In genomic region chr12:12940466-12941128, GRCm38 (mm10) we compare ENCODE assay signal across 8 mouse cellular contexts. TPM values are rescaled to one million over a fixed set of nuclear protein-coding genes. Genes with fewer than 3 reads are reported as not detected.
DNase-seq lines count a peak whose midpoint lies in the region; ATAC-seq lines count a peak whose summit lies in the region.

No protein-coding gene starts in this region.

- WGBS in forebrain, embryonic 14.5 days: 0% methylated on average over 13 of the region's 13 CpGs
- 0% methylated on average over 13 of the region's 13 CpGs for WGBS in intestine, embryonic 14.5 days
- 0% methylated on average over 13 of the region's 13 CpGs for WGBS in limb, embryonic 11.5 days

- H3K27ac ChIP-seq in forebrain, embryonic 14.5 days (ENCODE audit: low read depth, low read length): peak overlapping the region; percentile 99
- H3K27ac ChIP-seq in intestine, embryonic 14.5 days (ENCODE audit: low read depth): peak overlapping the region; percentile 83
- peak overlapping the region; percentile 90 for H3K27ac ChIP-seq in limb, embryonic 11.5 days (replicated peaks; ENCODE audit: low read depth, low read length)

- DNase-seq in ES-CJ7 (ENCODE audit: low read depth, low spot score): peak; percentile 73
- DNase-seq in adrenal gland, postnatal 14 days: peak; percentile 40
- DNase-seq in forebrain, embryonic 14.5 days (ENCODE audit: low spot score): peak; percentile 84
- peak; percentile 74 for DNase-seq in intestine, embryonic 14.5 days (ENCODE audit: low spot score)
- peak; percentile 77 for DNase-seq in limb, embryonic 11.5 days (ENCODE audit: low spot score)
- peak; percentile 29 for DNase-seq in naive thymus-derived CD4-positive, alpha-beta T cell, adult 2 months (ENCODE audit: low read depth)
- DNase-seq in thymus, postnatal 10 days (ENCODE audit: low spot score in 2 of 2): peak; percentile 40 to 43
- DNase-seq in gastrocnemius, postnatal 14 days: no peak

- intact Hi-C loops in gastrocnemius, postnatal 14 days (cut with DNase I; ENCODE audit: low total_unique reads): loop anchor here (5.0 to 10.0 kb wide), 4 partner anchors 156 to 518 kb away; no protein-coding TSS in a partner anchor

- peaks cover 31% of the 10 kb centered on the region for H3K36me3 ChIP-seq in forebrain, embryonic 14.5 days (ENCODE audit: control insufficient read depth, insufficient read depth, low read length)
- H3K36me3 ChIP-seq in intestine, embryonic 14.5 days (ENCODE audit: control insufficient read depth, insufficient read depth, low read length): peaks cover 19% of the 10 kb centered on the region
- peaks cover 4% of the 10 kb centered on the region for H3K36me3 ChIP-seq in limb, embryonic 11.5 days (ENCODE audit: control insufficient read depth, insufficient read depth, low read length)

- H3K9ac ChIP-seq in forebrain, embryonic 14.5 days (ENCODE audit: low read length): peak overlapping the region; percentile 98
- H3K9ac ChIP-seq in intestine, embryonic 14.5 days (ENCODE audit: low read length): peak overlapping the region; percentile 62
- peak overlapping the region; percentile 94 for H3K9ac ChIP-seq in limb, embryonic 11.5 days (ENCODE audit: low read length)

- peak overlapping the region; percentile 90 for H3K4me3 ChIP-seq in forebrain, embryonic 14.5 days (ENCODE audit: low read depth, low read length)
- peak overlapping the region; percentile 75 for H3K4me3 ChIP-seq in intestine, embryonic 14.5 days (ENCODE audit: low read depth, low read length)
- peak overlapping the region; percentile 89 for H3K4me3 ChIP-seq in limb, embryonic 11.5 days (ENCODE audit: low read depth, low read length)

- H3K4me1 ChIP-seq in forebrain, embryonic 14.5 days (ENCODE audit: control insufficient read depth, insufficient read depth, low read length): peaks cover 6% of the 10 kb centered on the region; the same call in 1 of the 2 replicates
- H3K4me1 ChIP-seq in intestine, embryonic 14.5 days (replicated peaks; ENCODE audit: control insufficient read depth, insufficient read depth, low read length): peaks cover 8% of the 10 kb centered on the region; the same call in 1 of the 2 replicates
- peaks cover 20% of the 10 kb centered on the region for H3K4me1 ChIP-seq in limb, embryonic 11.5 days (ENCODE audit: control insufficient read depth, insufficient read depth, low read length)

- no peaks in the 10 kb centered on the region for H3K27me3 ChIP-seq in forebrain, embryonic 14.5 days (replicated peaks; ENCODE audit: control insufficient read depth, insufficient read depth, low read length)
- no peaks in the 10 kb centered on the region for H3K27me3 ChIP-seq in intestine, embryonic 14.5 days (replicated peaks; ENCODE audit: control insufficient read depth, insufficient read depth, low read length)
- no peaks in the 10 kb centered on the region for H3K27me3 ChIP-seq in limb, embryonic 11.5 days (ENCODE audit: control insufficient read depth, insufficient read depth, low read length)

- peak; percentile 4; the same call in 1 of the 2 replicates for ATAC-seq in forebrain, embryonic 14.5 days
- no peak for ATAC-seq in intestine, embryonic 14.5 days (replicated peaks; ENCODE audit: low FRiP score, low TSS enrichment, low read depth)
- peak; percentile 26; the same call in 1 of the 2 replicates for ATAC-seq in limb, embryonic 11.5 days (ENCODE audit: insufficient number of reproducible peaks, low FRiP score, low TSS enrichment, low read depth)

- peak overlapping the region; percentile 90 for H3K4me2 ChIP-seq in forebrain, embryonic 14.5 days (ENCODE audit: low read length)
- H3K4me2 ChIP-seq in intestine, embryonic 14.5 days (ENCODE audit: low read length): peak overlapping the region; percentile 80
- H3K4me2 ChIP-seq in limb, embryonic 11.5 days (ENCODE audit: low read depth, severe bottlenecking): peak overlapping the region; percentile 93

- H3K9me3 ChIP-seq in forebrain, embryonic 14.5 days (replicated peaks; ENCODE audit: control insufficient read depth, low read length): no peaks in the 10 kb centered on the region
- no peaks in the 10 kb centered on the region for H3K9me3 ChIP-seq in intestine, embryonic 14.5 days (ENCODE audit: control insufficient read depth, low read length)
- no peaks in the 10 kb centered on the region for H3K9me3 ChIP-seq in limb, embryonic 11.5 days (ENCODE audit: control insufficient read depth, low read length)

RNA-seq across cellular contexts. Expression of gene Mycn, which starts 1.1 kb away (rescaled TPM):
- total RNA-seq in adrenal gland, postnatal 14 days (2021): 7.8 and 7.9 TPM in 2 replicates
- polyA plus RNA-seq in forebrain, embryonic 14.5 days (2014; fragmentation: Nextera tagmentation; extraction: Ambion mirVana): 103 and 132 TPM in 2 replicates
- polyA plus RNA-seq in intestine, embryonic 14.5 days (2014; fragmentation: Nextera tagmentation; extraction: Ambion mirVana): 78.2 and 78.3 TPM in 2 replicates
- 115 and 120 TPM in 2 replicates for polyA plus RNA-seq in limb, embryonic 11.5 days (2014; fragmentation: Nextera tagmentation; extraction: Ambion mirVana)
- 1 to 10 TPM in 1 of 2 experiments, under 1 TPM in 1; 0.91 to 1.5 TPM for total RNA-seq in gastrocnemius, postnatal 14 days (2021)
